Mouse (Mus musculus) adrenal gland, postnatal 4 days (tissue): ENCODE data around the gene Cr1l. TPM values are rescaled to one million over a fixed set of nuclear protein-coding genes. Genes with fewer than 3 reads are reported as not detected.
A peak's percentile ranks its signal among the peaks of the same experiment; 100 is the strongest.

Experiments
- DNase-seq, 2 experiments: peaks; one replicate each; pipeline ENCODE4 v3.0.0; 2021 to 2022; ENCODE audit warnings: low spot score in 2 of 2, mixed read lengths in 2 of 2
- long read RNA-seq, 2 experiments: library from polyadenylated mRNA; stranded (forward); transcript quantifications; one replicate each; pipeline ENCODE4 v2.0.0; 2021
- total RNA-seq, 2 experiments: library from RNA; stranded (reverse); gene quantifications; 2 replicates each; pipeline ENCODE4 v1.2.3; 2021

Cr1l gene
- total RNA-seq, result 10 to 100 TPM; 85.8 to 88.8 TPM
- long read RNA-seq, experiment 1, transcript Cr1l-201 (10 exons, 1,651 nt), result major isoform, 11 of 57 reads
- long read RNA-seq, experiment 1, partial matches to known transcripts, result 4 of 57 reads
- long read RNA-seq, experiment 1, other reads (novel, unspliced or antisense), result 38 of 57 reads
- long read RNA-seq, experiment 2, transcript Cr1l-201 (10 exons, 1,651 nt), result major isoform, 15 of 55 reads
- long read RNA-seq, experiment 2, partial matches to known transcripts, result 7 of 55 reads
- long read RNA-seq, experiment 2, other reads (novel, unspliced or antisense), result 28 of 55 reads

GRCm38 (mm10) chr1:195130953-195131674 lies at the start of gene Cr1l:
Cr1l (minus strand) TSS chr1:195131586.
- peak; percentile 59 to 72 for DNase-seq

- peak in 1 of 2 experiments; percentile 12 for DNase-seq
These were observed 44.9 kb upstream of the Cr1l start, which contains the start of gene Cr2 for GRCm38 (mm10) chr1:195175980-195176931. Cr2 (minus strand) TSS chr1:195176716.

- no peak for DNase-seq
These were observed 33.8 kb upstream of the Cr1l start for GRCm38 (mm10) chr1:195164996-195165755.

- DNase-seq, result no peak
These were observed 684 bp upstream of the Cr1l start for GRCm38 (mm10) chr1:195132070-195132469.

GRCm38 (mm10) chr1:195131675-195132015 lies 259 bp upstream of the Cr1l start:
- no peak for DNase-seq

GRCm38 (mm10) chr1:195130479-195130878 lies 907 bp downstream of the Cr1l start:
- no peak for DNase-seq

GRCm38 (mm10) chr1:195129867-195130266 lies 1.5 kb downstream of the Cr1l start:
- DNase-seq, result no peak

- no peak for DNase-seq
These were observed 17.0 kb downstream of the Cr1l start for GRCm38 (mm10) chr1:195114414-195114813.

- DNase-seq, result no peak
These were observed 17.8 kb downstream of the Cr1l start for GRCm38 (mm10) chr1:195113621-195114020.

- no peak for DNase-seq
These were observed 30.7 kb downstream of the Cr1l start for GRCm38 (mm10) chr1:195100693-195101092.

- DNase-seq, result no peak
These were observed 33.4 kb downstream of the Cr1l start for GRCm38 (mm10) chr1:195098004-195098403.

- peak; percentile 15 to 46 for DNase-seq
These were observed 39.1 kb downstream of the Cr1l start, which contains the start of gene Cd46 for GRCm38 (mm10) chr1:195092220-195092720. Cd46 (minus strand) TSS chr1:195092249.

- DNase-seq, result no peak
These were observed 39.6 kb downstream of the Cr1l start for GRCm38 (mm10) chr1:195091699-195092219.

GRCm38 (mm10) chr1:195082142-195082541 lies 49.2 kb downstream of the Cr1l start:
- no peak for DNase-seq

Other genes starting within 250 kb of the Cr1l start
- 100 to 1,000 TPM in 1 of 2 experiments, 10 to 100 TPM in 1; 99.5 to 102 TPM for gene Cd34, start 192.8 kb downstream of the Cr1l start, total RNA-seq
- gene Cd46, start 39.3 kb downstream of the Cr1l start, total RNA-seq, result 1 to 10 TPM; 3.5 to 3.7 TPM
- gene Cr2, start 45.1 kb upstream of the Cr1l start, total RNA-seq, result under 1 TPM in 1 of 2 experiments, not detected in 1; 0.31 TPM